Mouse (Mus musculus) lung, embryonic 14.5 days (tissue): ENCODE results near the gene Pycard. TPM values are rescaled to one million over a fixed set of nuclear protein-coding genes. Genes with fewer than 3 reads are reported as not detected.
"Not testable (repeated sequence)": the region's sequence is repeated elsewhere in the genome, so short reads cannot be mapped to it uniquely, and the experiment has no call there.

Experiments used
- ATAC-seq: fragments of 200-750 bp; cut with Nextera tagmentation; 2 replicates; pipeline ENCODE4 v1.8.0; 2017; ENCODE audit warnings: mild to moderate bottlenecking, moderate TSS enrichment, moderate library complexity; ENCODE audit not compliant: insufficient read depth
- DNase-seq: peaks from one replicate; pipeline ENCODE4 v3.0.0-alpha.2; 2015
- H3K27ac ChIP-seq: fragments of 300-500 bp; sonication (generic); 2 replicates; pipeline ENCODE4 v1.5.1; 2014; ENCODE audit warnings: low read depth, mild to moderate bottlenecking, moderate library complexity
- H3K27me3 ChIP-seq: fragments of 300-500 bp; sonication (generic); 2 replicates; pipeline ENCODE4 v1.6.1; 2014; ENCODE audit warnings: low read length, control low read depth; ENCODE audit not compliant: insufficient read depth
- H3K36me3 ChIP-seq: fragments of 300-500 bp; sonication (generic); 2 replicates; pipeline ENCODE4 v1.6.1; 2014; ENCODE audit warnings: control low read depth; ENCODE audit not compliant: insufficient read depth
- H3K4me1 ChIP-seq: fragments of 300-500 bp; sonication (generic); 2 replicates; pipeline ENCODE4 v1.6.1; 2014; ENCODE audit warnings: antibody characterized with exemption, control low read depth; ENCODE audit not compliant: insufficient read depth
- H3K4me2 ChIP-seq: fragments of 300-500 bp; sonication (generic); 2 replicates; pipeline ENCODE4 v1.6.1; 2014; ENCODE audit warnings: mild to moderate bottlenecking
- H3K4me3 ChIP-seq: fragments of 300-500 bp; sonication (generic); 2 replicates; pipeline ENCODE4 v1.5.1; 2014; ENCODE audit warnings: low read depth, low read length
- H3K9ac ChIP-seq: fragments of 300-500 bp; sonication (generic); 2 replicates; pipeline ENCODE4 v1.6.1; 2014
- H3K9me3 ChIP-seq: fragments of 300-500 bp; sonication (generic); 2 replicates; pipeline ENCODE4 v1.6.1; 2016; ENCODE audit warnings: low read depth, low read length, control low read depth
- CTCF ChIP-seq: IDR thresholded peaks from 2 replicates; pipeline ENCODE4 v1.5.1; 2016; ENCODE audit warnings: antibody characterized with exemption, low read depth
- whole genome bisulfite sequencing: fragments of 180-500 bp; shearing (Covaris S2); extraction: QIAGEN DNeasy Blood & Tissue Kit; methylation state at CpG from one replicate; pipeline ENCODE4 v1.1.7; 2014; 5-methylcytosine and 5-hydroxymethylcytosine counted together
- polyA plus RNA-seq: library from polyadenylated mRNA; unstranded; fragments of >200 nt; fragmentation: Nextera tagmentation; extraction: Ambion mirVana; gene quantifications from 2 replicates; pipeline ENCODE4 v1.2.1, GENCODE M21; 2014

The Pycard gene
- polyA plus RNA-seq, result 22.1 and 26.8 TPM in 2 replicates

DNA sequence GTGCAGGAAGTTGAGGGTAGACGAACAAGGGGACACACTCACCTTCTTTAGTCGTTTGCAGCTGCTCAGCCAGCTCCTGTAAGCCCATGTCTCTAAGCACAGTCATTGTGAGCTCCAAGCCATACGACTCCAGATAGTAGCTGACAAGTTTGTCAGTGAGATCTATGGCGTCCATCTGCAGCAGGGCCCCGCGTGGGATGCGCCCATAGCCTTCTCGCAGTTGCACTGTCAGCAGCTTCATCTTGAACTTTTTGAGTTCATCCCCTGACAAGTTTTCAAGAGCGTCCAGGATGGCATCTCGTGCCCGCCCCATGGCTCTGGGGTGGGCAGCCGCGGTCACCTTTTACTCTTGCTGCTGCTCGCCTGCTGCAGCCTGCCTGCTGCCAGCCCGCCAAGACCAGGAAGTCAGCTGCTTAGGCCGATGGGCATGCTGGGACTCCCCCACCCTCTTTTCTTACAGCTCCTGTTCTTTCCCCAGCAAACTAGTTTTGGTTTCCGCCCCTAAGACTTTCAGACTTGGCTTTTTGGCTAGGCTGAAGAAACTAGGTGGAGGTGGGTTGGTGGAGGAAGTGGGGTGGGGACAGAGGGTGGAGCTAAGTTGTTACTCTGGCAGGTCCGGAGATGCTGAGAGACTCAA, at the start of gene Pycard:
TSS of gene Pycard (minus strand) at position 527 of the 637 bp plus-strand sequence.
- Histone ChIP-seq H3K4me3 (peak within 1 kb of the TSS; percentile 27), H3K27me3 (no peaks in the 10 kb centered on the region), H3K36me3 (peaks cover 33% of the 10 kb centered on the region), H3K9ac (peak within 1 kb of the TSS; percentile 46; the same call in 1 of the 2 replicates), H3K4me1 (peaks cover 4% of the 10 kb centered on the region; the same call in 1 of the 2 replicates), H3K27ac (peak within 1 kb of the TSS; percentile 50; the same call in 1 of the 2 replicates), H3K9me3 (no peaks in the 10 kb centered on the region), H3K4me2 (peak within 1 kb of the TSS; percentile 64)
- no peak for TF ChIP-seq CTCF
- 11% methylated on average over 18 of the region's 18 CpGs for WGBS
- DNase-seq (peak; percentile 59), ATAC-seq (peak; percentile 38)

DNA sequence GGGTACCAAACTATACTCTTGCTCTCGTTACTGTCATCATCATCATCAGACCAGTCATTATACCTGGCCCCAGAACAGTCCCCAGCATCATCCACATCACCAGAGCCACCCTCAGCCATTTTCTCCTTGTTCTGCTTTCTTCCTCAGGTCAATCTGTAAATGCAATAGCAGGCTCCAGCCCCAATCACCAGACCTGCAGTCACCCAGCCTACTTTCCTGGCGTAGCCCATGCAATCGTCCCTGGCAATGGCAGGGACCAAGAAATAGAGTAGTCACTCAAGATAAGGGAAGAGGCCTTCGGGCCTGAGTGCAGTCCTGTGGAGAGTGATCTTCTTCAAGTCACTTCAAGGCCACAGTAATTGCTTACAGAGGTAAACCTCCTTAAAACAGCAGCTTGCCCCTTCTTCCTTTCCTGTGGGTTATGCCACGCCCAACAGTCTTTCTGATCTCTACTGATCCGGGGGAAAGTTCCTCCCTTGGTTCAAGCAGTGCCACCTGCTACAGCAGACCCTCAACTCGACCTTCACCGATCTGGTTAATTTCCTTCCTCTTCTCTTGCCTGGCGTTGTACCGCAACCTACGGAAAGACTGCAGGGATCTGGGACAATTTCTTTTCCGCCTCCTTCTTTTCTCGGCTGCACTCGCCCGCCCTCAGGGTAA, 48.6 kb upstream of the Pycard start:
- H3K36me3 ChIP-seq, result not testable (repeated sequence)
- 84% methylated on average over 15 of the region's 15 CpGs for WGBS

DNA sequence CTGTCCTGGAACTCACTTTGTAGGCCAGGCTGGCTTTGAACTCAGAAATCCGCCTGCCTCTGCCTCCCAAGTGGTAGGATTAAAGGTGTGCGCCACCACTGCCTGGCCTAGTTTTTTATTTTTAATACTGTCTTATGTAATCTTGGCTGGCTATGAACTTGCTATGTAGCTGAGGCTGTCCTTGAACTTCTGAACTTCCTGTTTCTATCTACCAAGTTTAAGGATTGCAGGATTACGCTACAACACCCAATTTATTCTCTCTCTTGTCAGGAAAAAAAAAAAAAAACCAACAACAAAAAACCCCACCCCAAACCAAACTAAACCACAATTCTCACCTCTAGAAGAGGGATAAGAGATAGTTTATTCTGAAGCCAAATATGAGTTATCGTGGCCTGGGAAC, 39.9 kb upstream of the Pycard start:
- no peak overlapping the region for H3K4me3 ChIP-seq
- H3K27ac ChIP-seq, result no peak overlapping the region
- no peak overlapping the region for H3K4me2 ChIP-seq
- H3K27me3 ChIP-seq, result no peaks in the 10 kb centered on the region
- H3K9me3 ChIP-seq, result no peaks in the 10 kb centered on the region
- 85% methylated on average over 4 of the region's 4 CpGs for WGBS
- ATAC-seq (no peak), DNase-seq (no peak)
- H3K36me3 ChIP-seq, result no peaks in the 10 kb centered on the region
- no peaks in the 10 kb centered on the region for H3K4me1 ChIP-seq
- no peak for TF ChIP-seq CTCF
- no peak overlapping the region for H3K9ac ChIP-seq

More for the DNA sequence above, 48.6 kb upstream of the Pycard start:
- H3K27ac ChIP-seq, H3K4me3 ChIP-seq, H3K9me3 ChIP-seq, H3K9ac ChIP-seq, DNase-seq, ATAC-seq, H3K4me1 ChIP-seq, H3K27me3 ChIP-seq, H3K4me2 ChIP-seq: not testable (repeated sequence)

DNA sequence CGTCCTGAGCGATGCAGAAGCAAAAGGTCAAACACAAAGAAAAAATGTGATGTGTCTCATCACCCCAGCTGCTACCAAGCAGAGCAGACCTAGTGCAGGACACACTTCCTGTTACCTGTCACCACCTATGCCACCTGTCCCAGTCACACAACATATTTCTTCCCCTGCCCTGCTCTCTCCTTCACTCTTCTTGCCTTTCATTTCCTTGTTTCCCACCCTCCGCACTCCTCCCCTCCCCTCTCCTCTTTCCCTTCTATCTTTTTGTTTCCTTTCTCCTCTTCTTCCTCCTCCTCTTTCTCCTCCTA, 39.3 kb upstream of the Pycard start:
- DNase-seq, result no peak
- Histone ChIP-seq H3K36me3 (no peaks in the 10 kb centered on the region), H3K4me3 (no peak overlapping the region), H3K4me2 (no peak overlapping the region), H3K9me3 (no peaks in the 10 kb centered on the region), H3K27ac (no peak overlapping the region), H3K9ac (no peak overlapping the region), H3K27me3 (no peaks in the 10 kb centered on the region), H3K4me1 (no peaks in the 10 kb centered on the region)
- TF ChIP-seq CTCF, result no peak
- ATAC-seq, result no peak
- WGBS, result 83% methylated on average over 3 of the region's 3 CpGs

DNA sequence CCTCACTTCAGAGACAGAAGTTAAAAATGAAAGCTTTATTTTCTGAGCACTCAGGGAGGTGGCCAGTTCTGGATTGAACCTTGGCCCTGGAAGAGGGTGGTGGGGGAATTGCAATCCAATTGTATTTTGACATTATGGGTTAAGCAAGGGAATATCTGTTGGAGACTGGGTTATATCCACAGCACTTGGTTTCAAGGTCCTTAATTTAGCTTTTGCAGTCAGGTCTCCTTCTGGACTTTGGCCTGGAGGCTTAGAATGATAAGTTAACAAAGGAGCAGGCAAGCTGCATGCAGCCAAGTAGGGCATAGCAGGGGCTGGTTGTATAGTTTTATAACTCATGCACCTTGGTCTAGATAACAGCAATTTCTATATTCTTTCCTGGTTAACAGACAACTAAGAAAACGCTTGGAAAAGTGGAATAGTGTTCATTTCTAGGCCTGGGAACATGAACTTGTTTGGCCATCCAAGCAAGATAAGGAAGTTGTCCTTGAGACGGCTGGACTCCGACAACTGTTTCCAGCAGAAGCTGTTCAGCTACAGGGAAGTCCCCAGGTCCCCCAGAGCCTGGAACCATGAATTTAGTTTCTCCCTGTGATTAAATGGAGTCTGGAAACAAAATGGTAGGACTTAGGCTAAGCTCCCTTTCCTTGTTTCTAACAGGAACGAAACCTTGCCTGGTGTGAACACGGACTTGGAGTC, 38.8 kb upstream of the Pycard start:
- 81% methylated on average over 5 of the region's 5 CpGs for WGBS
- Histone ChIP-seq H3K4me3 (no peak overlapping the region), H3K4me2 (no peak overlapping the region), H3K4me1 (no peaks in the 10 kb centered on the region), H3K27ac (no peak overlapping the region), H3K36me3 (no peaks in the 10 kb centered on the region), H3K9ac (no peak overlapping the region), H3K9me3 (no peaks in the 10 kb centered on the region), H3K27me3 (no peaks in the 10 kb centered on the region)
- no peak for TF ChIP-seq CTCF
- DNase-seq (no peak), ATAC-seq (no peak)

DNA sequence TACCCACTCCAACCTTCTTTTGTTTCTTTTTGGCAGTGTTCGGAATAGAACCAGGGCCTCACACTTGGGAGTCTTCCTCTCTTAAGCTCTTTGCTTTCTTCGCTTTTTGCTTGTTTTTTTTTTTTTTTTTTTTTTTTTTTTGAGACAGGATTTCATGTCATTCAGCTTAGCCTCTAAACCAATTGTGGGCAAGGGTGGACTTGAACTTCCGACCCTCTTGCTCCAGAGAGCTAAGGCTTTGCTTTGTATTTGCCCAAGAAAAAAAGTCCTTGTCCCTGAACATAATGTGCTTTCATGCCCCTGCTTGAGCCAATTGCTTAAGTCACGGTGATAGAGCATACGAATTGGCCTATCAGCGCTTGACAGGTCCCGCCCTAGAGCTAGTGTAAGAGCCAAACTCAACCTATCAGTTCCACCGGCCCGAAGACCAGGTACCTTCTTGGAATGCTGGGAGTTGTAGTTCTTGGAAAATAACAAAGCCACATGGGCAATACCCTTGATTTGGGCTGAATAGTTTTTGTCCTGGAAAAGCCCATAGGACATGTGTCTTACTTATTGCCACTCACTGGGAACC, 37.8 kb upstream of the Pycard start:
- TF ChIP-seq CTCF, result no peak
- Histone ChIP-seq H3K36me3 (no peaks in the 10 kb centered on the region), H3K4me3 (no peak overlapping the region), H3K4me2 (no peak overlapping the region), H3K4me1 (no peaks in the 10 kb centered on the region), H3K9me3 (no peaks in the 10 kb centered on the region), H3K27ac (no peak overlapping the region), H3K9ac (no peak overlapping the region), H3K27me3 (no peaks in the 10 kb centered on the region)
- ATAC-seq (0 out of 2 replicates have a peak, but pooled peaks have one; percentile 31), DNase-seq (peak; percentile 38)
- 48% methylated on average over 9 of the region's 9 CpGs for WGBS

DNA sequence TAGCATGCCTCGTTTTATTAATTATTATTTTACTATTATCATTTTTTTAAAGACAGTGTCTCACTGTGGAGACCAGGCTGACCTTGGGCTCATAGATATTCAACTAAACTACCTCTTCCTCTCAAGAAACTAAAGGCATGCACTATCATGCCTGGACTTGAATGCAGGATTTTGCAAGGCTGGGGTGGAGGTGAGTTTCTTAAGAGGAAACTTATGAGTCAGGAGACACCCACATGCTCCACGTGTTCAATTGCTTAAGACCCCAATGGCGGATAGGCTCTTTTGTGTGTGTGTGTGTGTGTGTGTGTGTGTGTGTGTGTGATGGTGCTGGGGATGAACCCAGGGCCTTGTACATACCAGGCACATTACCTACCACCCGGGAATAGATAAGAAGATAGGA, 31.7 kb upstream of the Pycard start:
- H3K9me3 ChIP-seq, result no peaks in the 10 kb centered on the region
- H3K4me1 ChIP-seq, result no peaks in the 10 kb centered on the region
- H3K9ac ChIP-seq, result no peak overlapping the region
- DNase-seq (no peak), ATAC-seq (no peak)
- H3K4me2 ChIP-seq, result no peak overlapping the region
- no peak overlapping the region for H3K4me3 ChIP-seq
- WGBS, result 58% methylated on average over 4 of the region's 4 CpGs
- no peaks in the 10 kb centered on the region for H3K27me3 ChIP-seq
- TF ChIP-seq CTCF, result no peak
- H3K36me3 ChIP-seq, result no peaks in the 10 kb centered on the region
- H3K27ac ChIP-seq, result no peak overlapping the region
